ENCODE assay signal across 12 mouse cellular contexts in genomic region chr15:32021009-32021602, GRCm38 (mm10).
DNase-seq lines count a peak whose midpoint lies in the region; ATAC-seq and TF ChIP-seq lines count a peak whose summit lies in the region.
"Had no signal": no experiment of that assay in that cellular context is flagged by ENCODE, and none has a peak within 500 bp of the region (broad histone marks: within the 10 kb centered on the region; RNA-seq: fewer than 3 reads in every experiment).

No protein-coding gene starts in this region.

- H3K4me1 ChIP-seq in heart, embryonic 15.5 days (replicated peaks): 0 out of 2 replicates have a peak, but pooled peaks cover 2% of the 10 kb centered on the region
- H3K4me1 ChIP-seq in heart, embryonic 12.5 days (replicated peaks): peaks cover 4% of the 10 kb centered on the region; the same call in 1 of the 2 replicates
- 0 out of 2 replicates have a peak, but pooled peaks cover 4% of the 10 kb centered on the region for H3K4me1 ChIP-seq in lung, embryonic 14.5 days (ENCODE audit: insufficient read depth)
- H3K4me1 ChIP-seq in stomach, embryonic 16.5 days (ENCODE audit: control insufficient read depth, insufficient read depth, low read length): peaks cover 3% of the 10 kb centered on the region; the same call in 1 of the 2 replicates

- H3K27ac ChIP-seq in heart, embryonic 15.5 days: no peak overlapping the region
- no peak overlapping the region for H3K27ac ChIP-seq in heart, embryonic 12.5 days (ENCODE audit: poor library complexity, severe bottlenecking)
- no peak overlapping the region for H3K27ac ChIP-seq in lung, embryonic 14.5 days (ENCODE audit: low read depth)
- no peak overlapping the region for H3K27ac ChIP-seq in stomach, embryonic 16.5 days (ENCODE audit: low read length)
- H3K27ac ChIP-seq: gastrocnemius, adult 2 months had no signal

- DNase-seq in lung, embryonic 14.5 days: no peak
- DNase-seq in lung, postnatal 25 days (ENCODE audit: low spot score): no peak
- peak; percentile 61 for DNase-seq in kidney, postnatal 10 days
- no peak for DNase-seq in B cell, adult 2 months
- DNase-seq: cerebellum, postnatal 10 days; gastrocnemius, adult 2 months; heart, adult 18-20 months; left cerebral cortex, postnatal 4 days; right cerebral cortex, adult 18-20 months had no signal

- no peak for TF ChIP-seq CTCF in lung, embryonic 14.5 days (IDR thresholded peaks at IDR 0.05; ENCODE audit: low read depth)

- H3K27me3 ChIP-seq in heart, embryonic 15.5 days: no peaks in the 10 kb centered on the region
- H3K27me3 ChIP-seq in heart, embryonic 12.5 days (replicated peaks): no peaks in the 10 kb centered on the region
- no peaks in the 10 kb centered on the region for H3K27me3 ChIP-seq in lung, embryonic 14.5 days (ENCODE audit: insufficient read depth, low read length)
- no peaks in the 10 kb centered on the region for H3K27me3 ChIP-seq in stomach, embryonic 16.5 days (ENCODE audit: control insufficient read depth, insufficient read depth, low read length)

- H3K9ac ChIP-seq in heart, embryonic 15.5 days: no peak overlapping the region
- H3K9ac ChIP-seq in heart, embryonic 12.5 days: no peak overlapping the region
- no peak overlapping the region for H3K9ac ChIP-seq in lung, embryonic 14.5 days
- no peak overlapping the region for H3K9ac ChIP-seq in stomach, embryonic 16.5 days (ENCODE audit: low read length)

- peak overlapping the region; percentile 19; the same call in 1 of the 2 replicates for H3K4me2 ChIP-seq in heart, embryonic 15.5 days
- no peak overlapping the region for H3K4me2 ChIP-seq in heart, embryonic 12.5 days
- peak overlapping the region; percentile 36; the same call in 1 of the 2 replicates for H3K4me2 ChIP-seq in lung, embryonic 14.5 days
- H3K4me2 ChIP-seq in stomach, embryonic 16.5 days (ENCODE audit: low read depth, low read length): 0 out of 2 replicates have a peak overlapping the region, but pooled peaks have one; percentile 32

- WGBS in heart, embryonic 15.5 days: 59% methylated on average over 5 of the region's 5 CpGs
- 69% methylated on average over 5 of the region's 5 CpGs for WGBS in heart, embryonic 12.5 days
- WGBS in lung, embryonic 14.5 days: 40% methylated on average over 5 of the region's 5 CpGs
- WGBS in stomach, embryonic 16.5 days: 32% methylated on average over 5 of the region's 5 CpGs

- ATAC-seq in heart, embryonic 15.5 days (replicated peaks; ENCODE audit: insufficient number of reproducible peaks, insufficient read depth, low FRiP score, low read depth): no peak
- ATAC-seq in heart, embryonic 12.5 days (ENCODE audit: insufficient number of reproducible peaks, low FRiP score): no peak
- no peak for ATAC-seq in lung, embryonic 14.5 days (ENCODE audit: insufficient read depth)
- ATAC-seq in stomach, embryonic 16.5 days (ENCODE audit: insufficient read depth, low FRiP score): no peak

- H3K36me3 ChIP-seq in heart, embryonic 15.5 days: no peaks in the 10 kb centered on the region
- H3K36me3 ChIP-seq in heart, embryonic 12.5 days: no peaks in the 10 kb centered on the region
- H3K36me3 ChIP-seq in lung, embryonic 14.5 days (ENCODE audit: insufficient read depth): no peaks in the 10 kb centered on the region
- no peaks in the 10 kb centered on the region for H3K36me3 ChIP-seq in stomach, embryonic 16.5 days (ENCODE audit: control insufficient read depth, insufficient read depth, low read length)

- no peak overlapping the region for H3K4me3 ChIP-seq in heart, embryonic 15.5 days
- no peak overlapping the region for H3K4me3 ChIP-seq in heart, embryonic 12.5 days
- no peak overlapping the region for H3K4me3 ChIP-seq in lung, embryonic 14.5 days (ENCODE audit: low read depth, low read length)
- H3K4me3 ChIP-seq in stomach, embryonic 16.5 days (replicated peaks; ENCODE audit: low read length): no peak overlapping the region

- no peaks in the 10 kb centered on the region for H3K9me3 ChIP-seq in heart, embryonic 15.5 days (replicated peaks)
- H3K9me3 ChIP-seq in heart, embryonic 12.5 days (replicated peaks): no peaks in the 10 kb centered on the region
- no peaks in the 10 kb centered on the region for H3K9me3 ChIP-seq in lung, embryonic 14.5 days (ENCODE audit: low read depth, low read length)
- H3K9me3 ChIP-seq in stomach, embryonic 16.5 days (replicated peaks; ENCODE audit: control insufficient read depth, low read length): no peaks in the 10 kb centered on the region
